Mouse (Mus musculus): Measurements from ENCODE around the gene Kcmf1.

DNA sequence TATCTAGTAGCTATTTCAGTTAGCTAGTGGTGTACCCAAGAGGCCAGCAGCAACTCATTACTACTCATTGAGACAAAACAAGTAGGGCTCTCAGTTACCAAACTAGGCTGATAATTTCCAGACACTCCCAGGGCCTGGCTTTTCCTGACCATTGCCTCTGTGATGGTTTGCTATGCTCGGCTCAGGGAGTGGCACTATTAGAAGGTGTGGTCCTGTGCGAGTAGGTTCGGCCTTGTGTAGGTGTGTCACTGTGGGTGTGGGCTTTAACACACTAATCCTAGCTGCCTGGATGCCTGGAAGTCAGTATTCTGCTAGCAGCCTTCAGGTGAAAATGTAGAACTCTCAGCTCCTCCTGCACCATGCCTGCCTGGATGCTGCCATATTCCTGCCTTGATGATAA, 31.8 kb upstream of the Kcmf1 start:
- TF ChIP-seq CTCF (IDR thresholded peaks at IDR 0.05), result no peak
- no peak for TF ChIP-seq POLR2A (IDR thresholded peaks at IDR 0.05; ENCODE audit: insufficient read depth, low read depth, low read length)
- TF ChIP-seq EP300 (IDR thresholded peaks at IDR 0.05; ENCODE audit: insufficient read depth, low read depth, low read length), result no peak

Data from heart, adult 2 months (tissue).